Mouse (Mus musculus) thymus, adult 18-20 months (tissue): Measurements from ENCODE around the gene Pax7.

Experiments used
- DNase-seq, 2 experiments: peaks; one replicate each; pipeline ENCODE4 v3.0.0; 2022; ENCODE audit warnings: mixed read lengths in 2 of 2

The Pax7 gene

DNA sequence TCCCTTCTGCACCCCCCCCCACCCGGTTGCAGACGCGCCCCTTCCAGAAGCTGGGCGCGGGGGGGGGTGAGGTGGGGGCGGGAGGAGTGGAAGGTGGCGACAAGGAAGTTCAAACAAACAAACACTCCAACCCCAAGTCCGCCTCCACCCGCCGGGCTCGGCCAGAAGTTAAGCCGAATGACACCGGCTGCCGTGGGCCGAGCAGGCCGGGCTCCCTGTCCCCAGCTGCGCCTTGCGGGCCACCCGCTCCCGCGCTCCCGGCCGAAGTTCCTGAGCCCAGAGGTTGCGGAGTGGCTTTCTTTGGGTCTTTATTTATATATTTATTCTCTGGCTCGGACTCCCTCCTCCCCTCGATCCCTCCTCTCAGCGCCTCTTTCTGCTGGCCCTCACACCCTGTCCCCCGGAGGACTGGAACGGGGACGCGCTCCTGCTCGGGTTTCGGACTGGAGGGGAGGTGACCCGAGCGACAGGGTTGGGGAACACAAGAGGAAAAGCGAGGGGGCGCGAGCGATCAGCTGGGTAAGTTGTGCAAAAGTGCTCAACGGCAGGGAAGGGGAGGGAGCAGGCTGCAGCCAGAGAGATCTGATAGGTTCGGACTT lies at the start of gene Pax7:
Gene Pax7, minus strand, starts transcription at position 493 of the 599 bp plus-strand sequence.
- DNase-seq, result no peak

DNA sequence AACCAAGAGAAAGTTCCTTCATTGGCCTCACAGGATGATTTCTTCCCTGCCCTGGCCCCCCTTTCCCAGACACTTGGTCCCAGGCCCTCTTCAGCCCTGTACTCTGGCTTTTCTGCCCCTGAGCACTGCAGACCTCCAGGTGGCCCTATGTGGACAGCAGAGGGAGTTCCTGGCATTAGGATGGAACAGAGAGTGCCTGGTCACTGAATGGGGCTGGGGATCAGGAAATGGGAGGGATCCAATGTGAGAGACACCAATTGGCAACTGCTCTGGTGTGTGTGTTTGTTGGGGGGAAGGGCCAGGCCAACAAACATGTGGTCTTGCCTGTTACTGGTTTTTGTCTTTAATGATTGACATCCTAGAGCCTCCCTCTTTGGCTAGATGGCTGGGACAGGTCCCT lies 48.5 kb upstream of the Pax7 start:
- no peak for DNase-seq

DNA sequence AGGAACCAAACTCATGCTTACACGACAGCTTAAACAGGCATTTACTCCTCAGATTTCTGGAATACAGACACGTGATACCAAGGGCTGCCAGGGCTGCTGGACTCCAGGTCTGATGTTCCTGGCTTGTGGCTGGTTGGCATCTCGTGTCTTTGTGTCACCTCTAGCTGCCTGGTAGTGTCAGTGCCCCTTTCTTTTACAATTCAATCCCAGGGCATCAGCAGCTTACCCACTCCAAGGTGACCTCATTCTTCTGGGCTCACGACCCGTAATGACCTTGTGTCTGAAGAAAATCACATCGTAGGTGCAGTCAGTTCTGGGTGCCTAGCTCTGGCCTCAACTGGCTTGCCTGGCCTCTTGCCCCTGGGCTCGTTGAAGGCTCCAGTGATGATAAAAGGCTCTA lies 46.0 kb upstream of the Pax7 start:
- DNase-seq, result no peak

DNA sequence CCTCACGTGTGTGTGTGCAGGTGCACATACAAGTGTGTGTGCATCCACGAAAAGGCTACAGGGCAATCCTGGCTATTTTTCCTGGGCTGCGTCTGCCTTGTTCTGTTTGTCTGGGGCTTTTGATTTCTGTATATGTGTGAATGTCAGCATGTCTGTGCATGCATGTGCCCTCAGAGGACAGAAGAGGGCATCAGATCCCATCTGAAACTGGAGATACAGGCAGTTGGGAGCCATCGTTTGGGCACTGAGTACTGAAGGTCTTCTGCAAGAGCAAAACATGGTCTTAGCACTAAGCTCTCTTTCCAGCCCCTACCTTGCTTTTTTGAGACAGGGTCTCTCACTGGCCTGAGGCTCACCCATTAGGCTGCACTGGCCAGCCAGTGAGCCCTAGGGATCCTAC lies 45.1 kb upstream of the Pax7 start:
- DNase-seq, result no peak

DNA sequence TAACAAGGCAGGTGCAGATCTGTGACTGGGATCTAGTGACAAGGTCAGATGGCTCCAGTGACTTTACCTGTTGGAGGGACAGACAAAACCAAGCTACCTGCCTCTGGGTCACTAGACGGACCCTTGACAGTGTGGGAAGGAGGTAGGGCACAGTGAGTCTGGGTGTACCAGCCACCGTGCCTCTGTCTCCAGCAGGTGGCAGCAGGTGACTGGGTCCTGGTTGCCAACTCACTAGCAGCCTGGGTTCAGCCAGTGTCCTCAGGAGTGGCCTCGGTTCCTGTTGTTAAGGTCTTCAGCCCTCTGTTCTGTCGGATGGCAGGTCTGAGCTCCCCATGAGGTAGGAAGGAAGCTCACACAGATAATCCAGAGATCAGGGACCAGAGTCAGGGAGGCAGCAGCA lies 43.9 kb upstream of the Pax7 start:
- no peak for DNase-seq

DNA sequence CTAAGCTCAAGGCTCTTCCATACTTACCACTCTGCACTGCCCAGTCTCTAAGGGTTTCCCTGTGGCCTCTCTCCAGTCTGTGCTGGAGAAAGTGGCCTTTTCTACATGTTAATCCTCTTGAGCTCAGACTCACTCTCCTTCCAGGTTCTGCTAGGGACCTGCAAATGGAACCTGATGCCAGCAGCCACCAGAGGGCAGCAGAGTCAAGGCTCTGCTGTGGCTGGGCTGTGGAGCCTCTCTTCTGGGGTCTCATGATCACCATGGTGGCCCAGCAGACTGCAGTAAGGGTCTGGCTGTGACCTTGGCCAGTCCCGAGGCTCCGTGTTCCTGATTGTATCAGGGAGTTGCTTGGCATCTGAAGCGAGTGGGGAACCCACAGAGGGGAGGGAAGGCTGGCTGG lies 39.3 kb upstream of the Pax7 start:
- DNase-seq, result no peak

DNA sequence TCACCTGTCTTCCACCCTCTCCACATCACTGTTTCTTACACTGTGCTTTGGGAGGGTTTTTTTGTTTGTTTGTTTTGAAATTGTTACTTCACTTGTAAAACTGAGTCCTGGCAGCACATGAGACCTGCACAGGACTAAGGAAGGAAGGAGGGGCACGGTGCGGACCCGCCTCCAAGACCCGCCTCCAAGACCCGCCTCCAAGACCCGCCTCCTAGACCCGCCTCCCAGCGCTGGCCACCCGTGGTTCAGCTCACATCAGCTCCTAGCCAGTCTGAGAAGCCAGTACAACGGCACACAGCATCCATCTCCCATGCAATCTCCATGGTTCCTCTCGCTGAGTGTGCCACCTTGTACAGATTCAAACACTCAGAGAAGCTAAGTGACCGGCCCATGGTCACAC lies 38.4 kb upstream of the Pax7 start:
- DNase-seq, result no peak

DNA sequence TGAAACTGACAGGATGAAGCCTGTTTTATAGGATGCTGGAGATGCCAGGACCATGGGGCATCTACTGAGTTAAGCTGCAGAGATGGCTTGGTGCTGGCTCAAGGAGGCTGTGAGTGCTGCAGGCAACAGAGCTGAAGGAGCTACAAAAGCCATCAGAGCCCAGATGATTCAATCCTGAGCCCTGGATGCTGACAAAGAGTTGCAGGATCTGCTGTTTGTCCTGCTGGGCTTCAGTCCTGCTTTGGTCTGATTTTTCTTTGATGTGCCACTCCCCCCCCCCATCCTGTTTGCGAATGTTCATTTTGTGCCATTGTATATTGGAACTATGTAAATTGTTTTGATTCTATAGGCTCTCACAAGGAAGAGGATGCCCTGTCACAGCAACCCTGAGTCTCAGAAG lies 29.9 kb upstream of the Pax7 start:
- no peak for DNase-seq

DNA sequence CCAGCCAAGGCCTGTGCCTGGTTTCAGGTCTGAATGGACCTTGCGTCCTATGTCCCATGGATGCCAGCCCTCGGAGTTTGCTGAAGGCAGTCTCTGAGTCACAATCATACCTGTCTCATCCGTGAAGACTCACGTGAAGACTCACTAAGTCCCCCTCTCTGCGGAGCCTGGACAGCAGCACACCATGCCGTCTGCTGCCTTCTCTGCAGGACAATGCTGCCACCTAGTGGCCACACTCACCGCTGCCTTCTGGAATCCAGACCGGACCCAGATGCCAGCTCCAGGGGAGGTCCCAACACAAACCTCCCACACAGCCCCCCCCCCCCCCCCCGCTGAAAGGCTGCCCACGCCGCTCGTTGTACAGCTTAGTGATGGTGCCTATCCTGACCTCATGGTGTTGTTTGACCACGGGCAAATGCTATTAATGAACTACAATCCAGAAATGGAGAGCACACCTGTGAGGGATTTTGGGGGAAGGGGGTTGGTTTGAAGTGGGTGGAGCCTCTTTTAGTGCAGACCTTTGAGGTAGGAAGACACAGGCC lies 25.4 kb upstream of the Pax7 start:
- peak; percentile 52 to 58 for DNase-seq

DNA sequence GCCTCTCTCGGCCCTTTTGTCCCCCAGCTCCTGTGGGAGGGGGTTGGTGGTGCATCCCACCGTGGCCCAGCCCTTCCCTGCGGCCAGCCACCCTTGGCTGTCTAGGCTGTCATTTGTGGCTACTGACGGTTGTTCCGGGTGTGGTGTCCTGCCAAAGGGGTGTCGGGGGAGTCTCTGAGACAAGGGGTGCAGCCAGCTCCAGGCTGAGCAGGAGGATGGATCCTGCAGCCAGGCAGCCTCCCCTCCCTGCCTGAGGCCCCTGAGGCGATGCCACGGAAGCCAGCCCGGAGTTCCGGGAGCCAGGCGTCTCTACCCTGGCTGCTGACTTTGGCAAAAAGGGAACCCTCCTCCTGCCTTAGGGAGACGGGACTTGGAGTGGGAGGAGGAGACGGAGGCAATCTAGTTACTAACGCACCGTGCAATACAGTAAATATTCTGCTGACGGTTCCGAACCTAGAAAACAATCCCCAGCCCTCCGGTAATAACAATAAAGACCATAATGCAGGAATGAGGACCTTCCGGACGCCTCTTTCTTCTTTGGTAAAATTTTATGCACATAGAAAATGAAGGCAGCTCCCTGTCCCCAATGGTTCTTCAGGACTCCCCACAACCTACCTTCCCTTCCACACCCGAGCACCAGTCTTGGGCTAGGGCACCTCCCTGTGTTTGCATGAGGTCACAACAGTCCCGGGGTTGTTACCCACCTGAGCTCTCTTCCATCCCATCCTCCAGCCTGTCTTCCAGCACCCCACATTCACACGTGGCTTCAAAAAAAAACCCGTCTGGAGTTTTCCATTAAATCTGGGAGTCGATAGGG lies 19.1 kb upstream of the Pax7 start:
- DNase-seq, result no peak

DNA sequence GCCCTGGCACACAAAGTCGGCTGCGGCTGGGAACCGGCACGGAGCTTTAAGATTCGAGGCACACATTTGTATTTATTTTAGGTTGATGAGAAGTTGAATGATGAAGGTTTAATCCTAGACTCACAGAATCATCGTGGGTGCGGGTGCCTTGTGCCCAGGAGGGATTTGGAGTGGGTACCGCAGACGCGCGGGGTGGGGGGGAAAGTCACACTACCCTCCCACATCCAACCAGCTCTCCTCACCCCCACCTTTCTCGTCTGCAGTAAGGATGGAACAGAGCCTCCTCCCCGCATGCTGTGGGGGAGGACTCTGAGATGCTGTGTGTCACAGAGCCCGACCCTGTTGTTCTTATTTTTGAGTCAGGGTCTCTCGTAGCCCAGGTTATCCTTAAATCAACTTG lies 18.1 kb upstream of the Pax7 start:
- no peak for DNase-seq

DNA sequence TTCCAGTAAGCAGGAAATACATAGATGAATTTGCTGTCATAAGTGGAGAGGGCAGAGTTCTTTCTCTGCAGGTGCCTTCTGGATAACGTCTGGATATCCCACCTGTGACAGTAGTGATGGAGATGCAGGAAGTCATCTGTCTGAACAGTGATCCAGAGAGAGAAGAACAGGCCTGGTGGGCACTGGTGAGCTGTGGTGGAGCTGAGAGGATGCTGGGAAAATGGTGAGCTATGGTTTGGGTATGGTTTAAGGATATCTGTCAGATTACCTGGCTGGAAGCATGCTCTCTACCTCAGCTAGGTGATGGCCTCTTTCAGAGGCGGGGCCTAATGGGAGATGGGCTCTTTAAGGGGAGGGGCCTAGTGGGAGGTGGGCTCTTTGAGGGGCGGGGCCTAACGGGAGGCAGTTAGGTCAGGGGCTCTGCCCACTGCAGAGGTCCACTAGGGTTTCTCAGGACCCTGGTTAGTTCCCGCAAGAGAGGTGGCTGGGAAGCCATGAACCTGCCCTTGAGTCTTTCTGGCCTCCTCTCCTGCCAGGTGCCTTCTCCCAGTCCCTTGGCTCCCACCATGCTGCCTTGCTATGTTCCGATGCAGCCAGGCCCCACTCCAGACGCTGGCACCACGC lies 17.3 kb upstream of the Pax7 start:
- no peak for DNase-seq

DNA sequence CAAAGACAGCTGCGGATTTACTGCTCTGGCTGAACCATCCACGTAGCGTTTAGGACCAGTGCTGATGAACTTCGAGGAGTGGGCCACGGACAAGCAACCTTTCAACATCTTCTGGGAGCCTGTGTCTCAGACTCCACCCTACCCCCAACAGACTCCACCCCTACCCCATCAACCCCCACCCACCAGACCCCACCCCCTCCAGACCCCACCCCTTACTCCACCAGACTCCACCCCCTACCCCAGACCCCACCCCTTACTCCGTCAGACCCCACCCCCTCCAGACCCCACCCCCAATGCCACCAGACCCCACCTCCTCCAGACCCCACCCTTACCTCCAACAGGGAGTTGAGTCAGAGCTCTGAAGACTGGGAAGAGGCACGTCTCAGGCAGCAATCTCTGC lies 10.1 kb upstream of the Pax7 start:
- no peak for DNase-seq

DNA sequence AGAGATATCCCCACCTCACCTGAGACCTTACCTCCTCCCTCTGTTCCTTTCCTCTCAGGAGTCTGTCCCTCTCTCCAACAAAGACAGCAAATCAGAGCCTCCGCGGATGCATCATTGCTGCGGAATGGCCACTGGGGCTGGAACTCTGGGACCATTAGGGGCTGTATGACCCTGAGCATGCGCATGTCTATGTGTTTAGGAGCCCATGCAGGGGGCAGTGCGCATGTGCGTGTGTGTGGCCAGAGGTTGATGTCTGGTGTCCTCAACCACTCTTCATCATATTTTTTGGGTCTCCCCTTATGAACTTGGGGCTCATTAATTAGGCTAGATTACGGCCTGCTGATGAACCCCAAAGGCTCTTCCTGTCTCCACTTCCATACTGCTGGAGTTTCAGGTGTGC lies 9.6 kb upstream of the Pax7 start:
- no peak for DNase-seq

DNA sequence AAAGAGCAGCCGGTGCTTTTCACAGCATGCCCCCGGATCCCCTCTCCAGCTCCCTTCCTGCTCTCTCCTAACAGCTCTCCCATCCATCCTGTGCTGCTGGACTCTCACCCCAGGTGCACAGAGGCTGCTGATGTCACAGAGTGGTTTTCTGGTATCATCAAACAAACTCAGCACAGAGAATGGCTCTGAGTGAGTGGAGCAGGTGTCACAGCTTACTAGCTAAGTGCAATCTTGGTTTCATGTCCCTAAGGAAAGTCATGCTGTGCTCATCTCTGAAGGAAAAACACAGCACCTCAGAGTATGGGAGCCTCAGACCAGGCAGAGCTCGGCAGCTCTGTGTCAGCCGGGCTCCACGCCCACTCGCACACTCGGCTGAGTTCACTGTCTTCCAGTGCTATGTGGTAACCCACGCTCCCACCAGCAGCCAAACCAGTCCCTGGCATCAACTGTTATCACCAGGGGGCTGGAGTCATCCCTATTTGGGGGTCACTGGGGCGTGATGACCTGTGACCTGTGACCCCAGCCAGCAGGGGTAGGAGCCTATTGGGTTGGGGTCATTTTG lies 7.7 kb upstream of the Pax7 start:
- DNase-seq, result no peak

DNA sequence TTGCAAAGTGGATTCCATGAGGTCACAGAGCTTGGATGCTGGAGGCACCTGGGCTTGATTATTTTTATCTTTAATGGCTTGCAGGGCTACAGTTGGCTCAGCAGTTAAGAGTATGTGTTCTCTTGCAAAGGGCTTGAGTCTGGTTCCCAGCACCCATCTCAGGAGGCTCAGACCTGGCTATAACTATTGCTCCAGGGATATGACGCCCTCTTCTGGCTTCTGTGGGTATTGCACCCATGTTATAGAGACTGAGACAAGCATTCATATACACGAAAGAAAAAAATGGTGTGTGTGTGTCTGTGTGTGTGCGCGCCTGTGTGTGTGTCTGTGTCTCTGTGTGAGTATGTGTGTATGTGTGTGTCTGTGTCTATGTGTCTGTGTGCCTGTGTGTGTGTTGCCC lies 7.1 kb upstream of the Pax7 start:
- no peak for DNase-seq

DNA sequence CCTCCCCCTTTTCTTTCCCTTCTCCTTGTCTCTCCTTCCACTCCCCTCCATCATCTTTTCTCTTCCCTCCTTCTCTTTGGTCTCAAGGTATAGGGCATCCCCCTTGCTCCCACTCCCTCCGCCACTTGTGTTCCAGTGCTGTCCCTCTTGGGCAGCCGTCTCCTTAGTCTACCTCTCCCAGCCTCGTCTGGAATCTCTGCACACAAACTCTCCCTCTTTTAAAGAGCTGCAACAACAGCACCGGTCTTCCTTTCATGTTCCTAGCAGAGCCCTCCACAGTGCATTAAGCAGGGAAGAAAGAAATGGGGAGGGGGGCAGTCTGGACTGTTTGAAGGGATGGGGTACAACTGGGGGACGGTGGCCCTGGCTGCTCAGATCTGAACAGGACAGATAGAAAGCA lies 3.4 kb upstream of the Pax7 start:
- no peak for DNase-seq

DNA sequence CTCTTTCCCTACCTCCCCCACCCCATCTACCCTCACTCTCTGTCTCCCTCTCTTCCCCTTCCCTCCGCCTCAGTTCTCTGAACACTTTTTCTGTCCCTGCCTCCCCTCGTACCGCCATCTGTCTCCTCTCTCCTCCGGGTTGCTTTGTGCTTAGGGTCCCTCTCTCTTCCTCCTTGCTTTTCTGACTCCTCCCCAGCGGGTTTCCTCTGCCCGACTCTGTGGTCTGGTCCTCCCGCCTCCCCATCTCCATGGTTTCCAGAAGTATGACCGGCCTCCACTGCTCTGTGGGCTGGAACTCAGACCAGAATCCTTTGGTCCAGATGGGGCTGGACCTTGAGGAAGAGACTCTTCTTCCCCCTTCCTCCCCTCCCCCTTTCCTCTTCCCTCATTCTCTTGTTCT lies 2.9 kb upstream of the Pax7 start:
- no peak for DNase-seq

DNA sequence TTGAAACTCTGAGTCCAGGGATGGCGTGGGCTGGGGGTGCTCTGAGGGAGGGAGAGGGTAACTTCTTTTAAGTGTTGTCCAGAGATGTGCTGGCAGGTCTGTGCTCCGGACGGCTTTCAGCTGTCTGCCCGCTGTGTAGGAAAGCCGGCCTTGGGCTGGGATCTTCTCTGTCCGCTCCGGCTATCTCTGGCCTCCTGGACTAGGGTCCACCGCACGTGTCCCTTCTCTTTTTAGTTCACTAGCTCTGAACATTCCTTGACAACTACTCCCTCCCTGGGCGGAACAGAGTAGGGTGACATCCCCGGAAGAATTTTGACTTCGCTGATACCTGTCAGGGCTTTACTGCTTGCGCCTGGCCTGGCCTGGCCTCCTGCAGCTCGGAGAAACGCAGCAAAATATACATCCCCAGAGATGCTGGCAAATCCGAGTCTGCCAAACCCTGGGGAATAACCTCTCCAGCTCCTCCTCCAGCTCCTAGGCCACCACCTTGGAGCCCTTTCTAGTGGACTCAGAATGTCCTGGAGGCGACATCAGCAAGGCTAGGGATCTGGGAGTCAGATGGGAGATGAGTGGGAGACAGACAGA lies 581 bp upstream of the Pax7 start:
- DNase-seq, result no peak

DNA sequence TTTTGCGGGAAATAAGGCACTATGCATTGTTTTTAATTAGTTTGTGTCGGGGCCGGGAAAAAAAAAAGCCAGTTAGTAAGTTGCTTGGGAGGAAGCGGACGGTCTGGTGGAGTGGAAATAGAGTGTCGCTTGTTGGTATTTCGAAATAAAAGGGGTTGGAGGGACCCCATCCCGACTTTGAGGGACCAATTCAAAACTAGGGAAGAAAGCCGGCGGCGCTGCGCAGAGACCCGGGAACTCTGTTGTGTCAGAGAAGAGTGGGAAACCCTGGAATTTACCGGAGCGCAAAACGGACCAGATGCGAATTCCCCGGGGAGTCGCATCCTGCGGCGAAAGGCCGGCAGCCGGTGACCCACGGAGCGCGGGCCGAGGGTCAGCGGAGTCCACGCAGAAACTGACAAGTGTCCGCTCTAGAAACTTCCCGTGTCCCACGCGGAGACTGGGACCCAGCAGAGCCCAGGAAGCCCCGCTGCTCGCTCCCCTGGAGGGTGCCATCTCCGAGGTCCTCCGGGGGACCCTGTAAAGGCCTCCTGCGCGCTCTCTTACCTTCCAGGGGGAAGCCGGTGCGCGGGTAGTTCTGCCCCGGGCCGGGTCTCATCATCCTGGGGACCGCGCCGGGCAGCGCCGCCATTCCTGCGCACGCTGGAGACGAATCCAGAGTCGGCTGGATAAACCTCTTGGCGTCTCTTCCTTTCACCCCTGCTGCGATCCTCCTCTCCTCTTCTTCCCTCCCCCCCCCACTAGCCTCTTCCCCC lies 870 bp downstream of the Pax7 start:
- no peak for DNase-seq

DNA sequence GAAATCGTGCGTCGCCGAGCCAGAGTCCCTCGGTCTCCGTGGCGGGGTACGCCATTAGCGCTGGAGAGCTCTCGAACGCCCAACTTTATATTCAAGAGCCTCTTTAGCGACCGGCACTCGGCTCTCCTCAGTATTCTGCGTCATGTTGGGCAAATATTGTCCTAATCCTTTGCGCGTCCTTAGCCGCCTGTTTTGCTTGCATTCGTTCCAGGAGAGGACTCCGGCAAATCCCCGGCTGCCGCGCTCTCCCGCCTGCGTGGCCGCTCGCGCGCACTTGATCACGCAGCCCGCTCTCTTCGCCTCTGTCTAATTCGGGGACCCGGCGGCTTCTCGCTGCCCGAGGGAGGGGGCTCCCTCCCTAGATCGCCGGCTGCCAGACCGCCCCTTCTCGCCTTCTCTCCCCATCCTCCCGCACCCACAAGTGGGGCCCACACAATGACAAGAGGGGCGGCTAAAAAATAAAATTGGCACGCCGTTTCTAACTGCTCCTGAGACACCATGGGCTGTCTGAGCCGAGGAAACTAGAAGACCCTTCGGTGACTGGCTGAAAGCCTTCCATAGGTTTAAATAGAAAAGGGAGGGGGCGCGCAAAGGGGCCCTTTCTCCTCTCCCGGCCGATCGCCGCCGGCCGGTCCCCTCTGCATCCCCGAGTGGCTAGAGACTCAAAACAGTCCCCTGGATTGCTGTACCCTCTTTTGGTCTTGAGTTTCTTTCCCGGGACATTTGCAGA lies 1.7 kb downstream of the Pax7 start:
- no peak for DNase-seq
